Mouse (Mus musculus) layer of hippocampus, postnatal 10 days (tissue): ENCODE data around the gene Olfr1025-ps1. TPM values are rescaled to one million over a fixed set of nuclear protein-coding genes. Genes with fewer than 3 reads are reported as not detected.

Source experiments
- DNase-seq, 2 experiments: peaks; one replicate each; pipeline ENCODE4 v3.0.0; 2021; ENCODE audit warnings: low spot score in 2 of 2
- long read RNA-seq: library from polyadenylated mRNA; stranded (forward); transcript quantifications from one replicate; pipeline ENCODE4 v2.0.0, GENCODE M21; 2023
- total RNA-seq, 2 experiments: library from RNA; stranded (reverse); gene quantifications; 2 replicates each; pipeline ENCODE4 v1.2.3; 2021

Olfr1025-ps1 gene
- total RNA-seq: not detected
- long read RNA-seq: 0 reads

DNA sequence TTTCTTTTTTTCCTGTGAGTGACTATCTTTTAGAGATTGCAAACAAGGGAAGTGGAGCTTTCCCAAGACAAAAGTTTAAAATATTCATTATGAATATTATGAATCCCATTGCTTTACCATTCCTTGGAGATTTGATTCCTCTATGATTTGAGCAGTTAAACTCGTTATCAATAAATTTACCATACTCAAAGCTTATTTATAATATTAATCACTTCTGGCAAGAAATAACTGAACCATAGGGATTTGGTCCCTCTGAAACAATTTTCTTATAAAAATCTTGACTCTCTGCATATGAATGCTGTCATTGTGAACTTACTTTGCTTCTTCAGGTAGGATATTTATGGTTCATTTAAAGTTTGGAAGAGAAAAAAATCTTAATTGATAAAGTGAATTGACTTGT lies at the start of gene Olfr1025-ps1:
Olfr1025-ps1 (plus strand) TSS at position 301 of the 400 bp plus-strand sequence.
- DNase-seq: no peak

DNA sequence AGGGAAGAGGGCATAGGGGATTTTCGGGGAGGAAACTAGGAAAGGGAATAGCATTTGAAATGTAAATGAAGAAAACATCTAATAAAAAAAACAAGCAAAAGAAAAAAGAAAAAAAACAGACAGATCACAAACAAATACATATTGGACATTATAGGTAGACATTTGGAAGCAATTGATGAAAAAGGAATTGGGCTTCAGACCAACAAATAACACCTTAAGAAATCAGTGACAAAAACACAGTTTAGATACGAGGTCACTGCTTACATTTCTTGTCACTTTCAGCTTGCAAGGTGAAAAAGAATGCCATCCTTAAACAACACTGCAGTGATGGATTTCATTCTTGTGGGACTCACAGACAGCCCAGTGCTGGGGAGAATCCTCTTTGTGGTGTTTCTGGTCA lies 46.7 kb upstream of the Olfr1025-ps1 start, which contains the start of gene Olfr1022:
Olfr1022 (plus strand) TSS at position 301 of the 400 bp plus-strand sequence.
- DNase-seq: no peak

DNA sequence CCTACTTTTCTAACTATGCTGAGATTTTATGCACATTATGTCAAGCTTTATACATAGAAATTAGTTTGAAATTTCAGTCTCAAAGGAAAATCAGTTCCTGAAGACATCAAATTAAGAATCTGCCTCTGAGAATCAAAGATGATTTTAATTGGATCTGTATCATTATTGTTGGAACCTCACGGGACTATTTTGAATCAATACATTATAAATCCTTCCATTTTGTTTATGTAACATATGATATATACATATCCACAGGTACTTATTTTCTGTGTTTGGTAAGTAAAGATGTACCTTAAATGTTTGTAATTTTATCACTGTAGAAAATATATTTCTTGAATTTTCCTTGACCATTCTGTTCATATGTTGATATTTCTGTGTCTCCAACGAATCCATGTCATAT lies 29.7 kb upstream of the Olfr1025-ps1 start, which contains the start of gene Olfr1023:
Olfr1023 (plus strand) TSS at position 301 of the 400 bp plus-strand sequence.
- no peak for DNase-seq

DNA sequence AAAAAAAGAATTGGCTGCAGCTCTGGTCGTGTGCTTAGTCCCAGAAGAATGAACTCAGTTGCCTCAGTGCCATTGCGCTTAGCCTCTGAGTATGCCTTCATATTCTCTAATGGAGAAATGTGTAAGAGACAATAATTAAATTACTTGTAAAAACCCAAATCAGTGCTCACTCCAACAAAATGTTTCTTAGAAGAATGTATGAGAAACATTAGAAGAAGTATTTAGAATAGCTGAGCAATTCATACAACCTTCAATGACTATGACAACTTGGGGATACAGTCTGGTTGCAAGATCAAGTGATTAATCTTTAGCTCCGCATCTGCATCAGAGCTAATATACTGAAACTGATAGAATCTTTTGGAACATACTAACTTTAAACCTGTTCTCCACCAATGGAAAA lies 10.0 kb upstream of the Olfr1025-ps1 start, which contains the start of gene Olfr1024:
Olfr1024 (minus strand) TSS at position 101 of the 400 bp plus-strand sequence.
- no peak for DNase-seq

DNA sequence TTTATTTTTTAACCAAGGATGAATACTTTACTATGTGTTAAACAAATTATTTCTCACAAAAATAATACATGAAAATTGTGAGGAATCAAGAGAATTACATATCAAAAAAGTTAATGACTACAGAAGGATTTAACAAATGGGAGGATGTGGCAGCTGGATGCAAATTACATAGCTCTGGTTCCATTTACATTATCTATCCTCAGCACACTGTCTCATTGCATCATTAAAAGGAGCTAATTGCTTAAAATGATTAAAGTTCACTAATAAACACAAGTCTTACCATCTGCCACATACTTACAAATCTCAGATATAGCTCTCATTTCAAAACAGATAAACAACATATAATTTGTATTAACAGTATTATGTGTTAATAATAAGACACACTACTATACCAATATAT lies 1.8 kb upstream of the Olfr1025-ps1 start:
- no peak for DNase-seq

DNA sequence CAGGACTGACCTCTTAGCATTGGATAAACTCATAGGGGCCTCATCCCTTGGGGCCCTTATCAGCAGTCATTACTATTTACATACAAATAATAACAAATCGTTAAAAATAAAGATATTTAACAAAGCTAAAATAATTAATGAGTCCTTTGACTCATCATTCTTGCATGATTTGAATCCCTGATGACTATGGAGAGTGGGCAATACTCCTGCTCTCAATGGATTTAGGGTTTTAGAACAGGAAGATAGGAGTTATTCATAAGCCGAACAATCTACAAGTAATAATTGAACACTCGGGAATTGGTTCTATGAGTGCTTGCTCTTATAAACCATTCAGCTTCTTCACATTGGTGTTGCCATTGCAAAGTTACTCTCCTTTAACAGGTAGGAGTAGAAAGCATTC lies 6.3 kb downstream of the Olfr1025-ps1 start, which contains the start of gene Olfr1026:
Olfr1026 (plus strand) TSS at position 301 of the 400 bp plus-strand sequence.
- DNase-seq: no peak

DNA sequence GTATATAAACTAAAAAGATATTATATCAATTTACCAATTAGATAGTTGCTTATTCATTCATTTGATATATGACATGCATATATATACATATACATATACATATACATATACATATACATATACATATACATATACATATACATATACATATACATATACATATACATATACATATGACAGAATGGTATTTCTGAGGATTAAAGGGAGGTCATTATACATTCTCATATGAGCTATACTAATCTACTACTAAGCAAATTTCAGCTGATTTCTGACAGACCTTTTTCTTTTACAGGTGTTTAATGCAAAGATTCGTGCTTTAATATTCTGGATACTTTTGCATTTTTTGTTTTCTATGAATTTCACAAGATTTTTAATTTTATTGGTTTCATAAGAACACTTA lies 35.1 kb downstream of the Olfr1025-ps1 start, which contains the start of gene Olfr1028:
Olfr1028 (plus strand) TSS at position 301 of the 400 bp plus-strand sequence.
- DNase-seq: no peak

Other genes with a start within 250 kb of the Olfr1025-ps1 start
- gene Olfr1006, start 236.4 kb upstream of the Olfr1025-ps1 start, total RNA-seq: not detected
- not detected for gene Olfr1008, start 225.8 kb upstream of the Olfr1025-ps1 start, total RNA-seq
- not detected for gene Olfr1009, start 199.8 kb upstream of the Olfr1025-ps1 start, total RNA-seq
- gene Olfr1012, start 152.4 kb upstream of the Olfr1025-ps1 start, total RNA-seq: not detected
- gene Olfr1013, start 148.1 kb upstream of the Olfr1025-ps1 start, total RNA-seq: not detected
- gene Olfr1014, start 142.5 kb upstream of the Olfr1025-ps1 start, total RNA-seq: not detected
- not detected for gene Olfr1015, start 133.2 kb upstream of the Olfr1025-ps1 start, total RNA-seq
- not detected for gene Olfr1016, start 112.6 kb upstream of the Olfr1025-ps1 start, total RNA-seq
- gene Olfr1018, start 96.7 kb upstream of the Olfr1025-ps1 start, total RNA-seq: not detected
- not detected for gene Olfr1019, start 69.7 kb upstream of the Olfr1025-ps1 start, total RNA-seq
- gene Olfr1020, start 68.2 kb upstream of the Olfr1025-ps1 start, total RNA-seq: not detected
- not detected for gene Olfr1022, start 46.6 kb upstream of the Olfr1025-ps1 start, total RNA-seq
- not detected for gene Olfr1023, start 29.6 kb upstream of the Olfr1025-ps1 start, total RNA-seq
- not detected for gene Olfr1024, start 10.1 kb upstream of the Olfr1025-ps1 start, total RNA-seq
- gene Olfr1026, start 6.4 kb downstream of the Olfr1025-ps1 start, total RNA-seq: not detected
- not detected for gene Olfr1028, start 35.2 kb downstream of the Olfr1025-ps1 start, total RNA-seq
- not detected for gene Olfr1029, start 58.7 kb downstream of the Olfr1025-ps1 start, total RNA-seq
- gene Olfr1030, start 64.1 kb downstream of the Olfr1025-ps1 start, total RNA-seq: not detected
- gene Olfr1031, start 75.1 kb downstream of the Olfr1025-ps1 start, total RNA-seq: not detected
- not detected for gene Olfr1032, start 90.3 kb downstream of the Olfr1025-ps1 start, total RNA-seq
- gene Olfr1033, start 105.4 kb downstream of the Olfr1025-ps1 start, total RNA-seq: not detected
- gene Olfr1034, start 130.7 kb downstream of the Olfr1025-ps1 start, total RNA-seq: not detected
- not detected for gene Olfr1036, start 158.8 kb downstream of the Olfr1025-ps1 start, total RNA-seq
- not detected for gene Olfr1037, start 172.2 kb downstream of the Olfr1025-ps1 start, total RNA-seq
- not detected for gene Olfr1039, start 220.7 kb downstream of the Olfr1025-ps1 start, total RNA-seq
- gene Olfr1040, start 231.5 kb downstream of the Olfr1025-ps1 start, total RNA-seq: not detected
- not detected for gene Olfr1042, start 246.6 kb downstream of the Olfr1025-ps1 start, total RNA-seq